Mouse (Mus musculus): Measurements from ENCODE around the gene Gfi1b.

- no peak for TF ChIP-seq EP300 (IDR thresholded peaks at IDR 0.05)
- no peak for TF ChIP-seq CTCF (IDR thresholded peaks at IDR 0.05)
Observed at GRCm38 (mm10) chr2:28585730-28586129, 36.1 kb downstream of the Gfi1b start.

Measured in lung, postnatal 0 days (tissue).